Mouse (Mus musculus) cerebellum, postnatal 14 days (tissue): ENCODE data around the gene Zfp709.
"Not testable (repeated sequence)": the region's sequence is repeated elsewhere in the genome, so short reads cannot be mapped to it uniquely, and the experiment has no call there.

Source experiments
- DNase-seq, 2 experiments: peaks; one replicate each; pipeline ENCODE4 v3.0.0; 2021; ENCODE audit warnings: mixed read lengths in 2 of 2

Gene Zfp709

DNA sequence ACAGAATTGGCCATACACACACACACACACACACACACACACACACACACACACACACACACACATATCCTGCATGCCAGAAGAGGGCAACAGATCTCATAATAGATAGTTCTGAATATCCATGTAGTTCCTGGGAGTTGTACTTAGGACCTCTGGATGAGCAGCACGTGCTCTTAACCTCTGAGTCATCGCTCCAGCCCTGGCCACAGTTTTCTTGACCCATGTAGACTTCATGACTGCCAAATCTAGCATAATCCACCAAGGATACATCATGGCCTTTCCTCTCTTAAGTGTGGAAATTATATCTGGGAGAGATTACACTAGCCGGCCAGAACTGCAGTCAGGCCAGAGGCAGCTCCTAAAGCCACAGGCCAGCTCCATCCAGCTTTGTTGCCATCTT is 44.7 kb downstream of the Zfp709 start:
- DNase-seq = no peak

DNA sequence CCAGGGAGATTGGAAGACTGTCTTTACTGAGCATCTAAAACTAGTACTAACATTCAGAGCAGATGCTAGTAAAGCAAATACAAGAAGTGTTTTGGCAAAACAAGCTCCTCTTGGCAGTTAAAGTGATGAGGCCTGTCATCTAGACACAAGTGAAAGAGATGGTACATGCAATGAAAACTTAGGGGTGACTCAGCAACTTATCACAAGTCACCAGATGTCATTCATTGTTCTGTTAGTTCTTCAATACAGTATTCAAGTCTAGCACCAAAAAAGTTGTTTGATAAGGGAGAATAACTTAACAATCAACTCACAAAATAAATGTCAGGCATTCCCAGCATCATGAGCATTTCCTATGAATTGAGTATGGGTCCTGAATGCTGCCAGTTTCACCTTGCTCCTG is 46.0 kb downstream of the Zfp709 start:
- DNase-seq = no peak

DNA sequence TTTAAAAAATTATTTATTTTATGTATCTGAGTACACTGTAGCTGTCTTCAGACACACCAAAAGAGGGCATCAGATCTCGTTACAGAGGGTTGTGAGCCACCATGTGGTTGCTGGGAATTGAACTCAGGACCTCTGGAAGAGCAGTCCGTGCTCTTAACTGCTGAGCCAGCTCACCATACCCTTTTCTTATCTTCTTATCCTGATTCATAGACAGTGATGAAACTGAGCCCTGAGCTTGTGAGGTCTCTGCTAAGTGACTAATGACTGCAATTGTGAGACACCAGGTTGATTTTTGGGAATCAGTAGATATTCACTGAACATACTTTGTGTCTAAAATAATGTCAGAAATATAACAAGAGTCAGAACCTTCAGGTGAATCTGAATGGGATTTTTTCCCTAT is 56.2 kb downstream of the Zfp709 start:
- not testable (repeated sequence) for DNase-seq

GRCm38 (mm10) chr8:71940293-71941208 is 58.7 kb downstream of the Zfp709 start:
- no peak for DNase-seq

GRCm38 (mm10) chr8:71941776-71942175 is 60.0 kb downstream of the Zfp709 start:
- DNase-seq = no peak
